Mouse (Mus musculus): ENCODE measurements at regions not wholly inside any gene's neighbourhood (a gene's known extent, or its start where the extent isn't known, plus 50 kb on each side); places are given as distances from the start of the nearest gene placed in this dataset.

- no peak overlapping the region for H3K4me3 ChIP-seq (ENCODE audit: low read depth, low read length)
- no peaks in the 10 kb centered on the region for H3K27me3 ChIP-seq (ENCODE audit: insufficient read depth, low read length)
- no peak for TF ChIP-seq CTCF (IDR thresholded peaks at IDR 0.05; ENCODE audit: low read depth)
- no peak overlapping the region for H3K9ac ChIP-seq
- H3K36me3 ChIP-seq (ENCODE audit: insufficient read depth) = no peaks in the 10 kb centered on the region
- H3K4me2 ChIP-seq (ENCODE audit: low read depth) = no peak overlapping the region
- no peaks in the 10 kb centered on the region for H3K4me1 ChIP-seq (ENCODE audit: insufficient read depth)
- no peaks in the 10 kb centered on the region for H3K9me3 ChIP-seq (ENCODE audit: low read length)
- DNase-seq (no peak), ATAC-seq (peak; percentile 45; the same call in 1 of the 2 replicates)
- WGBS = 6% methylated on average over 5 of the region's 5 CpGs
- no peak overlapping the region for H3K27ac ChIP-seq (ENCODE audit: low read depth, low read length)
Measured at GRCm38 (mm10) chr10:16053008-16053407, 1335.0 kb upstream of the Gje1 start.

DNA sequence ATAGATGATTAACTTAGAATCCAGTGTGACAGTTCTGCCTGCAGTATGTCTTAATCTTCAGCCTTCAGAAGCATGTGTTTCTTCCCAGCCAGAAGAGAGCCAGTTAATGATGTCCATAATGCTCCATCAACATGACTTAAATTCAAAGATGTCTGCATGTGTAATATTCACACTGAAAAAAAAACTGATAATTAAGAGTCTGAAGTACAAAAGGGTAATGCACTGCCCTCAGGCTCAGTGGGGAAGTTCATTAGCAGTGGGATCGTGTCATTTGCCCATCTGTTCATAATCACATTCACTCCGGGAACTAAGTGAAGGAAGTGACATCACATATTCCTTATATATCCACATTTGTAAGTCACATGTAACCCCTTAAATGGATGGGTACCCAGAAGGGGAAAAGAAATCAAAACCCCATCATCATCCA lies 1334.5 kb upstream of the Gje1 start:
- Histone ChIP-seq H3K4me1 (ENCODE audit: insufficient read depth) (no peaks in the 10 kb centered on the region), H3K36me3 (ENCODE audit: insufficient read depth) (no peaks in the 10 kb centered on the region), H3K9me3 (ENCODE audit: low read length) (no peaks in the 10 kb centered on the region), H3K4me3 (ENCODE audit: low read depth, low read length) (no peak overlapping the region), H3K4me2 (ENCODE audit: low read depth) (no peak overlapping the region), H3K27ac (ENCODE audit: low read depth, low read length) (no peak overlapping the region), H3K27me3 (ENCODE audit: insufficient read depth, low read length) (no peaks in the 10 kb centered on the region), H3K9ac (no peak overlapping the region)
- DNase-seq (no peak), ATAC-seq (peak; percentile 34; the same call in 1 of the 2 replicates)
- TF ChIP-seq CTCF (IDR thresholded peaks at IDR 0.05; ENCODE audit: low read depth) = no peak
- 15% methylated on average over 2 of the region's 2 CpGs for WGBS

DNA sequence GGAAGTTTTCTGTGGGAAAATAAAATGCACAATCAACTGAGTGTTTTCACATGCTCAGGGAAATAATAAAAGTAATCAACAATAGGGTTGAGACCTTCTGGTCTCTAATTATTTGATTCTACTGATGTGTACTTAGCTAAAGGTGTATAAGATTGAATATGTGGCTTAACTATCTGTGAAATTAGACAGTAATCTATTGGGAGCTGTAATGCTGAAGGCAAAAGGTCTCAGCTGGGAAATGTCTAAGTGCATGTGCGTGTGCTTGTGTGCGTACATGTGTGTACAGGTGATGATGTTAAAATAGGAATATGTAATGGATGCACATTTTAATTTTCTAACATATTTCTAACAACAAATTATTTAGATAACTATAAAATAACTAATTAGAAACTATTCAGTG lies 1318.2 kb upstream of the Gje1 start:
- ATAC-seq = no peak
- Histone ChIP-seq H3K27ac (ENCODE audit: low read depth, low read length) (no peak overlapping the region), H3K36me3 (ENCODE audit: insufficient read depth) (no peaks in the 10 kb centered on the region), H3K4me2 (ENCODE audit: low read depth) (no peak overlapping the region), H3K9ac (no peak overlapping the region), H3K4me3 (ENCODE audit: low read depth, low read length) (no peak overlapping the region), H3K4me1 (ENCODE audit: insufficient read depth) (no peaks in the 10 kb centered on the region), H3K9me3 (ENCODE audit: low read length) (no peaks in the 10 kb centered on the region), H3K27me3 (ENCODE audit: insufficient read depth, low read length) (no peaks in the 10 kb centered on the region)
- 97% methylated on average over 2 of the region's 2 CpGs for WGBS
- no peak for TF ChIP-seq CTCF (IDR thresholded peaks at IDR 0.05; ENCODE audit: low read depth)
- no peak for DNase-seq

DNA sequence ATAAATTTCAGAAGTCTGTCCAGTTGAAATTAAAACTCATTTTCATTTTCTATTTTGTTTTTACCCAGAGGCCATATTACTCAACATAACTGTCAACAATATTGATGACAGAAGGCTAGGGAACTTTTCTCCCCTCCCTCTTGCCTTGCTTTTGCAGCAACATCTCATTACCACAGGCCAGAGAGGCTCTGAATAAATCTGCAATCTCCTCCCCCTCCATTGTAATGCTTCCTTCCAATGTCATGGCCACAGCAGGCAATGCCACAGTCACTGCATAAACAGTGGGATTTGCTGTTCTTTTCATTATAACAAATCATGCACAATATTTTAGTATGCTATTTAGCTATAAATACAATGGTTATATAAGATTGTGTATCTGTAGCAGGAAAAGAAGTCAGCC lies 1315.1 kb upstream of the Gje1 start:
- no peaks in the 10 kb centered on the region for H3K9me3 ChIP-seq (ENCODE audit: low read length)
- H3K27me3 ChIP-seq (ENCODE audit: insufficient read depth, low read length) = no peaks in the 10 kb centered on the region
- H3K36me3 ChIP-seq (ENCODE audit: insufficient read depth) = no peaks in the 10 kb centered on the region
- H3K9ac ChIP-seq = no peak overlapping the region
- no peak overlapping the region for H3K27ac ChIP-seq (ENCODE audit: low read depth, low read length)
- DNase-seq = no peak
- H3K4me3 ChIP-seq (ENCODE audit: low read depth, low read length) = no peak overlapping the region
- ATAC-seq = no peak
- no peaks in the 10 kb centered on the region for H3K4me1 ChIP-seq (ENCODE audit: insufficient read depth)
- H3K4me2 ChIP-seq (ENCODE audit: low read depth) = no peak overlapping the region
- no peak for TF ChIP-seq CTCF (IDR thresholded peaks at IDR 0.05; ENCODE audit: low read depth)

- ATAC-seq (no peak), DNase-seq (no peak)
- no peaks in the 10 kb centered on the region for H3K9me3 ChIP-seq (ENCODE audit: low read length)
- TF ChIP-seq CTCF (IDR thresholded peaks at IDR 0.05; ENCODE audit: low read depth) = no peak
- no peaks in the 10 kb centered on the region for H3K36me3 ChIP-seq (ENCODE audit: insufficient read depth)
- no peak overlapping the region for H3K27ac ChIP-seq (ENCODE audit: low read depth, low read length)
- H3K27me3 ChIP-seq (ENCODE audit: insufficient read depth, low read length) = no peaks in the 10 kb centered on the region
- no peak overlapping the region for H3K4me2 ChIP-seq (ENCODE audit: low read depth)
- 57% methylated on average over 2 of the region's 2 CpGs for WGBS
- H3K4me3 ChIP-seq (ENCODE audit: low read depth, low read length) = no peak overlapping the region
- H3K4me1 ChIP-seq (ENCODE audit: insufficient read depth) = no peaks in the 10 kb centered on the region
- no peak overlapping the region for H3K9ac ChIP-seq
Measured at GRCm38 (mm10) chr10:16030802-16031201, 1312.8 kb upstream of the Gje1 start.

DNA sequence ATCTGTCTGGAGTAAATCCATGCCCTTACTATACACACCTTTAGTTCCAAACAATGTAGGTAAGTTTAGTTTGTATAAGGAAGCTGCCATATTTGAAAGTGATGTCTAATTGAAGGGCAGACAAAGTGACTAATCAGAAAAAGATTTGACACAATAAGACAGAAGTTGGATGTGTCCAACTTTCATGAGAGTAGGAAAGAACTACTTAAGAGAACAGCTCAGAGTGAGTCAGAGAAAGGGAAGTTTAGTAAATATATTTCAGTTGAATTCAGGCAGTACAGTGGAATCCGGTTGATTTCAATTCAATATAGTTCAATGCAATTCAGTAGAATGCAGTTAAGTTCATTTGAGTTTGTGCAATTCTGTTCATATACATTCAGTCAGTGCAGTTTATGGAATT lies 1296.8 kb upstream of the Gje1 start:
- H3K4me1 ChIP-seq (ENCODE audit: insufficient read depth) = no peaks in the 10 kb centered on the region
- H3K4me2 ChIP-seq (ENCODE audit: low read depth) = no peak overlapping the region
- DNase-seq (no peak), ATAC-seq (no peak)
- H3K9ac ChIP-seq = no peak overlapping the region
- H3K4me3 ChIP-seq (ENCODE audit: low read depth, low read length) = no peak overlapping the region
- H3K36me3 ChIP-seq (ENCODE audit: insufficient read depth) = no peaks in the 10 kb centered on the region
- no peak overlapping the region for H3K27ac ChIP-seq (ENCODE audit: low read depth, low read length)
- no peaks in the 10 kb centered on the region for H3K27me3 ChIP-seq (ENCODE audit: insufficient read depth, low read length)
- 94% methylated on average over 1 of the region's 1 CpGs for WGBS
- H3K9me3 ChIP-seq (ENCODE audit: low read length) = no peaks in the 10 kb centered on the region
- TF ChIP-seq CTCF (IDR thresholded peaks at IDR 0.05; ENCODE audit: low read depth) = no peak

DNA sequence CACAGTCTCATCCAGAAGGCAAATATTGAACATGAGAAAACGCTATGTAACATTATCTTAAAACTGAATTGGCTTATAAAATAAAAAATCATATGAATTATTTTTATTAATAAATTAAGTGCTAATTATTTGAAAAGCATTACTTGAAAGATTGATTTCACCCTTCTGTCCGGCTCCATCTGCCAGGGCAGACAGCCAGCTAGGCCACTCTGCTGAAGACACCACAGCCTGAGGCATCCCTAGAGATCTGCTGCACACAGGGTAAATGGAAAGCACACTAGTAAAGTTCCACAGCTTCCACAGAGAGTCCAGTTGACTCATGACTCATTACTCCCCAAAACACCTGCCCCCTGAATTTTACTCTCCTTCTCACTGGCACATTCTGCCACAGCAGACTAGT lies 1283.2 kb upstream of the Gje1 start:
- no peak for DNase-seq

DNA sequence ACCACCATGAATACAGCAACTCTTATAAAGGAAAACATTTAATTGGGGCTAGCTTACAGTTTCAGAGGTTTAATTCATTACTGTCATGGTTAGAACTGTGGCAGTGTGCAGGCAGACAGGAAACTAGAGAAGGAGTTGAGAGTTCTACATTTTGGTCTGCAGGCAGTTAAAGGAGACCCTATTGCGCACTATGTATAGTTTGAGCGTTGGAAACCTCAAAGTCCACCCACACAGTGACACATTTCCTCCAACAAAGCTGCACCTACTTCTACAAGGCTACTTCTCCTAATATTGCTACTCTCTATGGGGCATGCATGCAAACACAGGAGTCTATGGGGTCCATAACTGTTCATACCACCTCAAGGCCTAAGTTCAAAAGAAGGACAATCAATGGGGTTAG lies 1275.3 kb upstream of the Gje1 start:
- ATAC-seq (no peak), DNase-seq (no peak)
- no peaks in the 10 kb centered on the region for H3K4me1 ChIP-seq (ENCODE audit: insufficient read depth)
- H3K9ac ChIP-seq = no peak overlapping the region
- H3K4me3 ChIP-seq (ENCODE audit: low read depth, low read length) = no peak overlapping the region
- H3K36me3 ChIP-seq (ENCODE audit: insufficient read depth) = no peaks in the 10 kb centered on the region
- H3K27me3 ChIP-seq (ENCODE audit: insufficient read depth, low read length) = no peaks in the 10 kb centered on the region
- H3K9me3 ChIP-seq (ENCODE audit: low read length) = no peaks in the 10 kb centered on the region
- H3K27ac ChIP-seq (ENCODE audit: low read depth, low read length) = no peak overlapping the region
- WGBS = 98% methylated on average over 2 of the region's 2 CpGs
- H3K4me2 ChIP-seq (ENCODE audit: low read depth) = no peak overlapping the region
- no peak for TF ChIP-seq CTCF (IDR thresholded peaks at IDR 0.05; ENCODE audit: low read depth)

More for the DNA sequence above, 1283.2 kb upstream of the Gje1 start:
- Histone ChIP-seq H3K4me2 (ENCODE audit: low read depth) (no peak overlapping the region), H3K27me3 (ENCODE audit: insufficient read depth, low read length) (no peaks in the 10 kb centered on the region), H3K36me3 (ENCODE audit: insufficient read depth) (no peaks in the 10 kb centered on the region), H3K27ac (ENCODE audit: low read depth, low read length) (no peak overlapping the region), H3K9ac (no peak overlapping the region), H3K4me3 (ENCODE audit: low read depth, low read length) (no peak overlapping the region), H3K4me1 (ENCODE audit: insufficient read depth) (no peaks in the 10 kb centered on the region), H3K9me3 (ENCODE audit: low read length) (no peaks in the 10 kb centered on the region)
- WGBS = 92% methylated on average over 2 of the region's 2 CpGs
- no peak for ATAC-seq
- TF ChIP-seq CTCF (IDR thresholded peaks at IDR 0.05; ENCODE audit: low read depth) = no peak

All from forebrain, postnatal 0 days (tissue).